Mouse (Mus musculus) erythroblast, embryonic 14.5 days (primary cell): ENCODE results near the gene Pbp2.

Source experiments
- GATA1 ChIP-seq: IDR thresholded peaks from 2 replicates; pipeline ENCODE4 v1.6.1; 2012; ENCODE audit warnings: low read length, inconsistent platforms, mixed read lengths
- TAL1 ChIP-seq: IDR thresholded peaks from 3 replicates; pipeline ENCODE4 v1.6.1; 2012; ENCODE audit warnings: low read length, inconsistent platforms, mixed read lengths

DNA sequence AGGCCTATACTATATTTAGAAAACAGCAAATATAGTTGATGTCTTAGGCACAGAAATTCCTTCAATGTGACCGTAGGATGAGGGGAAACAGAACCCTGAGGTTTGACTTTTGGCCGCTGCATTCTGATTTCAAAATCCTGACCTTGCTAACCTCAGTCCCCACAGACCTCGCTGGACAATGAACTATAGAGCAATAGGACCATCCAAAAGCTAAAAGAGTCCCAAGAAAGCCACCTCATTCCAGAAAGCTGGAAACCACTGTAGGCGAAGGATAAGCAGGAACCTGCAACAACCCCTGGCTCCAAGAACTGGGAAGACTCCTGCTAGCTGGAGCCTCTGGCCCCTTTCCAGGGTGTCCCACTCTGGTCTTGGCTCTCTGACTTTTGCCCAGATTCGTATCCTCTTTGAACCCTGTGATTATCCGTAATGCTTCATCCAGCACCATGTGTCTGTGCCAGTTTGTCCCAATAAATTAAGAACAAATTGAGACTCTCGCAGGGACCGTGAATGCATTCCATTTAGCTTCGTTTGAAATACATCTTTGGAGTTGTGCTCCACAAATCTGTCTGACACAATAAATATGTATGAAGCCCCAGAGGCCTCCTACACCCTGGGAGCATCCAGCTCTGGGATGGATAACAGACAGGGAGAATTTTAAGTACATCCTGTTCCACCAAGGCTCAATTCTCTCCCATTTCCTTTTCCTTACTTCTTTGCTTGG lies 30.3 kb upstream of the Pbp2 start:
- TF ChIP-seq GATA1: no peak
- no peak for TF ChIP-seq TAL1
